ENCODE assay signal across 8 mouse cellular contexts in genomic region chr1:160792156-160792685, GRCm38 (mm10). TPM values are rescaled to one million over a fixed set of nuclear protein-coding genes. Genes with fewer than 3 reads are reported as not detected.
DNase-seq lines count a peak whose midpoint lies in the region; ATAC-seq and TF ChIP-seq lines count a peak whose summit lies in the region.

No protein-coding gene starts in this region.

- intact Hi-C loops in left cerebral cortex, adult 2 months (cut with DNase I) = loop anchor here (2.0 kb wide), 3 partner anchors 115 to 243 kb away; partner anchors contain the start of genes Rc3h1 and Zbtb37

- H3K9ac ChIP-seq in hindbrain, embryonic 14.5 days = peak overlapping the region; percentile 93

- H3K4me2 ChIP-seq in hindbrain, embryonic 14.5 days (replicated peaks) = peak overlapping the region; percentile 99

- H3K9me3 ChIP-seq in erythroblast, embryonic 14.5 days (ENCODE audit: control insufficient read depth, low read length) = no peaks in the 10 kb centered on the region
- H3K9me3 ChIP-seq in hindbrain, embryonic 14.5 days (ENCODE audit: control insufficient read depth, low read length) = no peaks in the 10 kb centered on the region

- H3K36me3 ChIP-seq in erythroblast, embryonic 14.5 days (ENCODE audit: control insufficient read depth) = peaks cover 2% of the 10 kb centered on the region; the same call in 1 of the 2 replicates
- no peaks in the 10 kb centered on the region for H3K36me3 ChIP-seq in hindbrain, embryonic 14.5 days (replicated peaks; ENCODE audit: control insufficient read depth, insufficient read depth)
- H3K36me3 ChIP-seq in small intestine, adult 2 months (ENCODE audit: control insufficient read depth, insufficient read depth, low read length) = no peaks in the 10 kb centered on the region

- TF ChIP-seq CTCF in left cerebral cortex, adult 2 months (IDR thresholded peaks at IDR 0.05) = no peak
- no peak for TF ChIP-seq CTCF in small intestine, adult 2 months (IDR thresholded peaks at IDR 0.05; ENCODE audit: extremely low read depth, insufficient read length, insufficient replicate concordance, low read depth, low read length)

- peak overlapping the region; percentile 63 for H3K27ac ChIP-seq in hindbrain, embryonic 14.5 days
- peak overlapping the region; percentile 84 for H3K27ac ChIP-seq in left cerebral cortex, adult 2 months
- peak overlapping the region; percentile 57 for H3K27ac ChIP-seq in small intestine, adult 2 months (ENCODE audit: insufficient read depth, low read depth, low read length)

- no peak; the same call in 1 of the 2 replicates for TF ChIP-seq POLR2A in small intestine, adult 2 months (IDR thresholded peaks at IDR 0.05; ENCODE audit: low read depth, low read length)

- DNase-seq in cerebellum, adult 11-12 months = peak; percentile 67
- DNase-seq in cerebellum, adult 9-11 months = no peak
- peak; percentile 63 for DNase-seq in adrenal gland, postnatal 10 days
- peak; percentile 31 for DNase-seq in hindbrain, embryonic 14.5 days (ENCODE audit: low spot score)
- peak; percentile 22 to 34 for DNase-seq in left cerebral cortex, adult 2 months (ENCODE audit: extremely low spot score in 1 of 2, low spot score in 2 of 2)
- peak; percentile 36 to 48 for DNase-seq in lung, postnatal 4 days

- H3K4me3 ChIP-seq in erythroblast, embryonic 14.5 days (replicated peaks) = peak overlapping the region; percentile 89
- peak overlapping the region; percentile 97 for H3K4me3 ChIP-seq in hindbrain, embryonic 14.5 days (replicated peaks; ENCODE audit: low read length)
- H3K4me3 ChIP-seq in left cerebral cortex, adult 2 months = peak overlapping the region; percentile 96
- peak overlapping the region; percentile 99 for H3K4me3 ChIP-seq in small intestine, adult 2 months (ENCODE audit: low read depth, low read length)

- no peaks in the 10 kb centered on the region for H3K27me3 ChIP-seq in erythroblast, embryonic 14.5 days (ENCODE audit: control insufficient read depth)
- H3K27me3 ChIP-seq in hindbrain, embryonic 14.5 days (ENCODE audit: control insufficient read depth, insufficient read depth, low read length) = no peaks in the 10 kb centered on the region
- H3K27me3 ChIP-seq in small intestine, adult 2 months (ENCODE audit: control insufficient read depth, insufficient read depth, low read length) = no peaks in the 10 kb centered on the region

- ATAC-seq in hindbrain, embryonic 14.5 days (ENCODE audit: low FRiP score) = no peak; the same call in 1 of the 2 replicates

- peaks cover 80% of the 10 kb centered on the region for H3K4me1 ChIP-seq in erythroblast, embryonic 14.5 days (ENCODE audit: control insufficient read depth)
- H3K4me1 ChIP-seq in hindbrain, embryonic 14.5 days (replicated peaks; ENCODE audit: control insufficient read depth, insufficient read depth, low read length) = peaks cover 9% of the 10 kb centered on the region
- H3K4me1 ChIP-seq in small intestine, adult 2 months (ENCODE audit: control insufficient read depth, insufficient read depth, insufficient read length, low read length) = peaks cover 9% of the 10 kb centered on the region

- WGBS in hindbrain, embryonic 14.5 days = 0% methylated on average over 43 of the region's 51 CpGs
- under 1% methylated on average over 50 of the region's 51 CpGs for WGBS in small intestine, adult 2 months

RNA-seq across cellular contexts. Expression of gene Rabgap1l, which starts 0.8 kb away (rescaled TPM):
- total RNA-seq in adrenal gland, postnatal 10 days (2021) = 10 to 100 TPM; 31.3 to 34.1 TPM
- polyA plus RNA-seq in erythroblast, embryonic 14.5 days (2012) = 0.95 and 1.0 TPM in 2 replicates
- 41.7 and 45.3 TPM in 2 replicates for polyA plus RNA-seq in hindbrain, embryonic 14.5 days (2014; fragmentation: Nextera tagmentation; extraction: Ambion mirVana)
- 100 to 1,000 TPM; 195 to 202 TPM for total RNA-seq in left cerebral cortex, adult 2 months (2021)
- 3.5 and 4.9 TPM in 2 replicates for polyA plus RNA-seq in small intestine, adult 2 months (2012; rRNA removed)
